Comparison of ENCODE assay signal across 11 mouse cellular contexts in genomic region chr10:83266731-83267130, GRCm38 (mm10).
A peak's percentile ranks its signal among the peaks of the same experiment; 100 is the strongest.
DNase-seq lines count a peak whose midpoint lies in the region; ATAC-seq lines count a peak whose summit lies in the region.
"Had no signal": no experiment of that assay in that cellular context is flagged by ENCODE, and none has a peak within 500 bp of the region (broad histone marks: within the 10 kb centered on the region; RNA-seq: fewer than 3 reads in every experiment).

No protein-coding gene starts in this region.

- intact Hi-C loops in left cerebral cortex, postnatal 4 days (cut with DNase I), result no loop called here
- intact Hi-C loops in gastrocnemius, postnatal 36 days (cut with DNase I), result no loop called here

- DNase-seq in layer of hippocampus, adult 18-20 months (ENCODE audit: low spot score in 2 of 2), result peak; percentile 25 to 65
- no peak for DNase-seq in layer of hippocampus, postnatal 25 days (ENCODE audit: extremely low spot score in 1 of 2, low spot score in 1 of 2)
- DNase-seq in frontal cortex, postnatal 14 days (ENCODE audit: low spot score in 2 of 2), result peak; percentile 13 to 14
- DNase-seq in left cerebral cortex, postnatal 4 days, result peak; percentile 50
- peak; percentile 25 for DNase-seq in splenic B cell, adult 2 months (ENCODE audit: low read depth, low spot score)
- no peak for DNase-seq in heart, adult 9 months (ENCODE audit: low spot score in 2 of 2)
- DNase-seq in gastrocnemius, postnatal 36 days, result no peak
- DNase-seq: adrenal gland, postnatal 36 days; heart, postnatal 10 days; spleen, adult 18-20 months had no signal

- no peaks in the 10 kb centered on the region for H3K36me3 ChIP-seq in splenic B cell, adult 2 months (ENCODE audit: control insufficient read depth, insufficient read depth, low read length, poor library complexity, severe bottlenecking)

- no peak for ATAC-seq in megakaryocyte-erythroid progenitor cell, adult 5-6 weeks (replicated peaks; ENCODE audit: low FRiP score, low TSS enrichment, poor library complexity, severe bottlenecking)

- H3K27me3 ChIP-seq in splenic B cell, adult 2 months (ENCODE audit: control insufficient read depth, insufficient read depth, low read length, poor library complexity, severe bottlenecking), result no peaks in the 10 kb centered on the region

Comparison
In these comparisons a context has a peak if more than half of its experiments do, and no peak if none do; other contexts are left out.
1. DNase-seq: peak in layer of hippocampus, adult 18-20 months (2 of 2), frontal cortex, postnatal 14 days (2 of 2), left cerebral cortex, postnatal 4 days (single experiment) and splenic B cell, adult 2 months (single experiment); none in layer of hippocampus, postnatal 25 days (0 of 2), heart, adult 9 months (0 of 2) and gastrocnemius, postnatal 36 days (0 of 2).